17 mouse cellular contexts compared by ENCODE assay signal in genomic region chrX:162255873-162256272, GRCm38 (mm10).
"Had no signal": no experiment of that assay in that cellular context is flagged by ENCODE, and none has a peak within 500 bp of the region (broad histone marks: within the 10 kb centered on the region; RNA-seq: fewer than 3 reads in every experiment).

No protein-coding gene starts in this region.

- H3K4me1 ChIP-seq: lung, embryonic 15.5 days; megakaryocyte, embryonic 14.5 days; midbrain, embryonic 13.5 days; midbrain, embryonic 15.5 days; neural tube, embryonic 12.5 days; stomach, embryonic 15.5 days had no signal

- H3K9me3 ChIP-seq: lung, embryonic 15.5 days; megakaryocyte, embryonic 14.5 days; midbrain, embryonic 13.5 days; midbrain, embryonic 15.5 days; neural tube, embryonic 12.5 days; stomach, embryonic 15.5 days had no signal

- H3K27ac ChIP-seq: lung, embryonic 15.5 days; macrophage; midbrain, embryonic 13.5 days; midbrain, embryonic 15.5 days; neural tube, embryonic 12.5 days; stomach, embryonic 15.5 days; stomach, postnatal 0 days had no signal

- H3K36me3 ChIP-seq: lung, embryonic 15.5 days; midbrain, embryonic 13.5 days; midbrain, embryonic 15.5 days; neural tube, embryonic 12.5 days; stomach, embryonic 15.5 days had no signal

- ATAC-seq: lung, postnatal 0 days; midbrain, embryonic 13.5 days; midbrain, embryonic 15.5 days had no signal

- H3K9ac ChIP-seq: lung, embryonic 15.5 days; midbrain, embryonic 13.5 days; midbrain, embryonic 15.5 days; neural tube, embryonic 12.5 days; stomach, embryonic 15.5 days had no signal

- H3K4me3 ChIP-seq: lung, embryonic 15.5 days; megakaryocyte, embryonic 14.5 days; midbrain, embryonic 13.5 days; midbrain, embryonic 15.5 days; neural tube, embryonic 12.5 days; stomach, embryonic 15.5 days had no signal

- DNase-seq: lung, adult 2 months; lung, postnatal 14 days; lung, postnatal 36 days; right cerebral cortex, postnatal 14 days; thymus, adult 2 months; thymus, postnatal 25 days; thymus, postnatal 4 days had no signal

- H3K4me2 ChIP-seq: lung, embryonic 15.5 days; midbrain, embryonic 11.5 days; midbrain, embryonic 13.5 days; midbrain, embryonic 15.5 days; neural tube, embryonic 12.5 days; stomach, embryonic 15.5 days had no signal

- H3K27me3 ChIP-seq: lung, embryonic 15.5 days; neural tube, embryonic 12.5 days had no signal
